ENCODE assay signal across 19 mouse cellular contexts in genomic region chr15:34751021-34751420, GRCm38 (mm10).
DNase-seq lines count a peak whose midpoint lies in the region; ATAC-seq and TF ChIP-seq lines count a peak whose summit lies in the region.
"Had no signal": no experiment of that assay in that cellular context is flagged by ENCODE, and none has a peak within 500 bp of the region (broad histone marks: within the 10 kb centered on the region; RNA-seq: fewer than 3 reads in every experiment).

No protein-coding gene starts in this region.

- 43% methylated on average over 2 of the region's 2 CpGs for WGBS in hindbrain, postnatal 0 days
- 90% methylated on average over 2 of the region's 2 CpGs for WGBS in hindbrain, embryonic 11.5 days
- 47% methylated on average over 2 of the region's 2 CpGs for WGBS in midbrain, postnatal 0 days
- 69% methylated on average over 2 of the region's 2 CpGs for WGBS in midbrain, embryonic 15.5 days
- WGBS in liver, embryonic 12.5 days (ENCODE audit: insufficient replicate concordance): 49% methylated on average over 2 of the region's 2 CpGs

- H3K27me3 ChIP-seq in hindbrain, postnatal 0 days (ENCODE audit: insufficient read depth, low read length): no peaks in the 10 kb centered on the region
- H3K27me3 ChIP-seq in hindbrain, embryonic 11.5 days (ENCODE audit: control insufficient read depth, insufficient read depth, low read length): no peaks in the 10 kb centered on the region
- no peaks in the 10 kb centered on the region for H3K27me3 ChIP-seq in midbrain, postnatal 0 days (ENCODE audit: insufficient read depth, low read length)
- H3K27me3 ChIP-seq in midbrain, embryonic 15.5 days (replicated peaks): no peaks in the 10 kb centered on the region
- H3K27me3 ChIP-seq in liver, embryonic 12.5 days (replicated peaks): no peaks in the 10 kb centered on the region
- H3K27me3 ChIP-seq: forebrain, embryonic 13.5 days; heart, embryonic 15.5 days; hindbrain, embryonic 15.5 days; Patski had no signal

- H3K4me3 ChIP-seq in hindbrain, postnatal 0 days (ENCODE audit: low read length): no peak overlapping the region
- no peak overlapping the region for H3K4me3 ChIP-seq in hindbrain, embryonic 11.5 days (ENCODE audit: low read depth, low read length)
- no peak overlapping the region for H3K4me3 ChIP-seq in midbrain, postnatal 0 days (ENCODE audit: low read depth, low read length)
- H3K4me3 ChIP-seq in midbrain, embryonic 15.5 days: no peak overlapping the region
- H3K4me3 ChIP-seq in liver, embryonic 12.5 days: no peak overlapping the region
- H3K4me3 ChIP-seq: forebrain, embryonic 13.5 days; heart, embryonic 15.5 days; hindbrain, embryonic 15.5 days had no signal

- peak; percentile 67 to 76 for DNase-seq in cerebellum, postnatal 14 days
- DNase-seq in cerebellum, adult 8-10 months: no peak
- peak; percentile 35 for DNase-seq in hindbrain, postnatal 0 days (ENCODE audit: low spot score)
- no peak for DNase-seq in hindbrain, embryonic 11.5 days (ENCODE audit: low spot score)
- peak; percentile 36 for DNase-seq in midbrain, postnatal 0 days (ENCODE audit: low spot score)
- DNase-seq: adrenal gland, postnatal 14 days; cerebellum, adult 18-20 months; cerebellum, postnatal 36 days; gastrocnemius, postnatal 36 days; heart, adult 11 months; heart, postnatal 14 days had no signal

- TF ChIP-seq CTCF in hindbrain, postnatal 0 days (IDR thresholded peaks at IDR 0.05; ENCODE audit: low read depth): no peak
- TF ChIP-seq CTCF in midbrain, postnatal 0 days (IDR thresholded peaks at IDR 0.05): no peak

- peak; percentile 51; the same call in 1 of the 2 replicates for ATAC-seq in hindbrain, postnatal 0 days
- ATAC-seq in hindbrain, embryonic 11.5 days (ENCODE audit: low FRiP score): no peak
- ATAC-seq in midbrain, postnatal 0 days (ENCODE audit: low FRiP score): 0 out of 2 replicates have a peak, but pooled peaks have one; percentile 47
- ATAC-seq in midbrain, embryonic 15.5 days (replicated peaks): no peak; the same call in 1 of the 2 replicates
- no peak for ATAC-seq in liver, embryonic 12.5 days
- ATAC-seq: activated CD4-positive, CD25-positive, alpha-beta regulatory T cell, adult 4 months; forebrain, embryonic 13.5 days; Patski had no signal

- 0 out of 2 replicates have a peak, but pooled peaks cover 3% of the 10 kb centered on the region for H3K4me1 ChIP-seq in hindbrain, postnatal 0 days (ENCODE audit: insufficient read depth, low read length)
- H3K4me1 ChIP-seq in hindbrain, embryonic 11.5 days (replicated peaks; ENCODE audit: control insufficient read depth, insufficient read depth, low read length): no peaks in the 10 kb centered on the region
- 0 out of 2 replicates have a peak, but pooled peaks cover 3% of the 10 kb centered on the region for H3K4me1 ChIP-seq in midbrain, postnatal 0 days (ENCODE audit: insufficient read depth, low read length)
- no peaks in the 10 kb centered on the region for H3K4me1 ChIP-seq in midbrain, embryonic 15.5 days
- no peaks in the 10 kb centered on the region for H3K4me1 ChIP-seq in liver, embryonic 12.5 days
- H3K4me1 ChIP-seq: forebrain, embryonic 13.5 days; heart, embryonic 15.5 days; hindbrain, embryonic 15.5 days had no signal

- no peak overlapping the region for H3K9ac ChIP-seq in hindbrain, postnatal 0 days (replicated peaks; ENCODE audit: low read length)
- H3K9ac ChIP-seq in hindbrain, embryonic 11.5 days (ENCODE audit: low read depth, low read length): no peak overlapping the region
- H3K9ac ChIP-seq in midbrain, postnatal 0 days (replicated peaks; ENCODE audit: low read length, poor library complexity, severe bottlenecking): no peak overlapping the region
- H3K9ac ChIP-seq in midbrain, embryonic 15.5 days: no peak overlapping the region
- H3K9ac ChIP-seq in liver, embryonic 12.5 days: no peak overlapping the region
- H3K9ac ChIP-seq: forebrain, embryonic 13.5 days; heart, embryonic 15.5 days; hindbrain, embryonic 15.5 days had no signal

- H3K36me3 ChIP-seq in hindbrain, postnatal 0 days (ENCODE audit: insufficient read depth, low read length): no peaks in the 10 kb centered on the region
- no peaks in the 10 kb centered on the region for H3K36me3 ChIP-seq in hindbrain, embryonic 11.5 days (ENCODE audit: control insufficient read depth, insufficient read depth, low read length)
- no peaks in the 10 kb centered on the region for H3K36me3 ChIP-seq in midbrain, postnatal 0 days (ENCODE audit: insufficient read depth, low read length)
- H3K36me3 ChIP-seq in midbrain, embryonic 15.5 days (replicated peaks): no peaks in the 10 kb centered on the region
- H3K36me3 ChIP-seq in liver, embryonic 12.5 days: no peaks in the 10 kb centered on the region
- H3K36me3 ChIP-seq: heart, embryonic 15.5 days; hindbrain, embryonic 15.5 days had no signal

- no peak overlapping the region for H3K4me2 ChIP-seq in hindbrain, postnatal 0 days (ENCODE audit: low read depth, low read length)
- no peak overlapping the region for H3K4me2 ChIP-seq in hindbrain, embryonic 11.5 days (replicated peaks; ENCODE audit: low read depth, low read length)
- no peak overlapping the region for H3K4me2 ChIP-seq in midbrain, postnatal 0 days (ENCODE audit: low read depth, low read length, poor library complexity, severe bottlenecking)
- no peak overlapping the region for H3K4me2 ChIP-seq in midbrain, embryonic 15.5 days
- no peak overlapping the region for H3K4me2 ChIP-seq in liver, embryonic 12.5 days
- H3K4me2 ChIP-seq: forebrain, embryonic 13.5 days; heart, embryonic 11.5 days; heart, embryonic 15.5 days; hindbrain, embryonic 15.5 days had no signal

- H3K9me3 ChIP-seq in hindbrain, postnatal 0 days (ENCODE audit: low read length): no peaks in the 10 kb centered on the region
- no peaks in the 10 kb centered on the region for H3K9me3 ChIP-seq in hindbrain, embryonic 11.5 days (ENCODE audit: control insufficient read depth, low read length)
- no peaks in the 10 kb centered on the region for H3K9me3 ChIP-seq in midbrain, postnatal 0 days (ENCODE audit: low read length)
- no peaks in the 10 kb centered on the region for H3K9me3 ChIP-seq in midbrain, embryonic 15.5 days
- no peaks in the 10 kb centered on the region for H3K9me3 ChIP-seq in liver, embryonic 12.5 days (replicated peaks)
- H3K9me3 ChIP-seq: forebrain, embryonic 13.5 days; heart, embryonic 15.5 days; hindbrain, embryonic 15.5 days had no signal

- H3K27ac ChIP-seq in hindbrain, postnatal 0 days: no peak overlapping the region
- H3K27ac ChIP-seq in hindbrain, embryonic 11.5 days (ENCODE audit: low read depth, low read length): no peak overlapping the region
- no peak overlapping the region for H3K27ac ChIP-seq in midbrain, postnatal 0 days (ENCODE audit: low read depth, low read length)
- no peak overlapping the region for H3K27ac ChIP-seq in midbrain, embryonic 15.5 days
- no peak overlapping the region for H3K27ac ChIP-seq in liver, embryonic 12.5 days
- H3K27ac ChIP-seq: forebrain, embryonic 13.5 days; heart, embryonic 15.5 days; hindbrain, embryonic 15.5 days had no signal

Comparison
In these comparisons a context has a peak if more than half of its experiments do, and no peak if none do; other contexts are left out.
1. DNase-seq: peak in cerebellum, postnatal 14 days (2 of 2), hindbrain, postnatal 0 days (single experiment) and midbrain, postnatal 0 days (single experiment); none in cerebellum, adult 8-10 months (single experiment) and hindbrain, embryonic 11.5 days (single experiment).
2. ATAC-seq: peak in hindbrain, postnatal 0 days (single experiment) and midbrain, postnatal 0 days (single experiment); none in hindbrain, embryonic 11.5 days (single experiment), midbrain, embryonic 15.5 days (single experiment) and liver, embryonic 12.5 days (single experiment).